Mouse (Mus musculus): Measurements from ENCODE around the gene Ankrd13b.

The Ankrd13b gene

GRCm38 (mm10) chr11:77508068-77509021, 18.9 kb upstream of the Ankrd13b start:
- DNase-seq, result peak; percentile 76 to 84

- DNase-seq, result no peak
Measured at GRCm38 (mm10) chr11:77507426-77507825, 17.9 kb upstream of the Ankrd13b start.

GRCm38 (mm10) chr11:77506941-77507340, 17.5 kb upstream of the Ankrd13b start:
- no peak for DNase-seq

GRCm38 (mm10) chr11:77506273-77506672, 16.8 kb upstream of the Ankrd13b start:
- DNase-seq, result no peak

- DNase-seq, result no peak
Measured at GRCm38 (mm10) chr11:77505291-77505980, 16.0 kb upstream of the Ankrd13b start.

- no peak for DNase-seq
Measured at GRCm38 (mm10) chr11:77504377-77504776, 14.9 kb upstream of the Ankrd13b start.

- DNase-seq, result no peak
Measured at GRCm38 (mm10) chr11:77503511-77503910, 14.0 kb upstream of the Ankrd13b start.

GRCm38 (mm10) chr11:77502481-77502880, 13.0 kb upstream of the Ankrd13b start:
- no peak for DNase-seq

GRCm38 (mm10) chr11:77501971-77502370, 12.5 kb upstream of the Ankrd13b start:
- no peak for DNase-seq

GRCm38 (mm10) chr11:77501392-77501791, 11.9 kb upstream of the Ankrd13b start:
- DNase-seq, result peak; percentile 83 to 86

- DNase-seq, result no peak
Measured at GRCm38 (mm10) chr11:77500361-77501325, 11.2 kb upstream of the Ankrd13b start.

GRCm38 (mm10) chr11:77499354-77499753, 9.9 kb upstream of the Ankrd13b start:
- DNase-seq, result peak; percentile 82 to 83

GRCm38 (mm10) chr11:77498261-77499139, 9.0 kb upstream of the Ankrd13b start:
- no peak for DNase-seq

GRCm38 (mm10) chr11:77497851-77498250, 8.4 kb upstream of the Ankrd13b start:
- no peak for DNase-seq

- no peak for DNase-seq
Measured at GRCm38 (mm10) chr11:77497341-77497756, 7.9 kb upstream of the Ankrd13b start.

- no peak for DNase-seq
Measured at GRCm38 (mm10) chr11:77495507-77495906, 6.0 kb upstream of the Ankrd13b start.

- DNase-seq, result no peak
Measured at GRCm38 (mm10) chr11:77494782-77495181, 5.3 kb upstream of the Ankrd13b start.

GRCm38 (mm10) chr11:77494344-77494676, 4.8 kb upstream of the Ankrd13b start:
- DNase-seq, result no peak

GRCm38 (mm10) chr11:77493512-77494343, 4.2 kb upstream of the Ankrd13b start, which contains the start of gene Git1:
Gene Git1 (plus strand): TSS chr11:77493562.
- peak; percentile 54 to 65 for DNase-seq

GRCm38 (mm10) chr11:77492911-77493332, 3.4 kb upstream of the Ankrd13b start:
- DNase-seq, result peak; percentile 87 to 96

Measured in cerebellum, postnatal 36 days (tissue).